Mouse (Mus musculus): ENCODE measurements around the gene Gm7138. TPM values are rescaled to one million over a fixed set of nuclear protein-coding genes. Genes with fewer than 3 reads are reported as not detected.
A peak's percentile ranks its signal among the peaks of the same experiment; 100 is the strongest.
"Not testable (repeated sequence)": the region's sequence is repeated elsewhere in the genome, so short reads cannot be mapped to it uniquely, and the experiment has no call there.

Gene Gm7138
- total RNA-seq (2021) = not detected
- long read RNA-seq, experiment 1 = 0 reads
- long read RNA-seq, experiment 2 = 0 reads

DNA sequence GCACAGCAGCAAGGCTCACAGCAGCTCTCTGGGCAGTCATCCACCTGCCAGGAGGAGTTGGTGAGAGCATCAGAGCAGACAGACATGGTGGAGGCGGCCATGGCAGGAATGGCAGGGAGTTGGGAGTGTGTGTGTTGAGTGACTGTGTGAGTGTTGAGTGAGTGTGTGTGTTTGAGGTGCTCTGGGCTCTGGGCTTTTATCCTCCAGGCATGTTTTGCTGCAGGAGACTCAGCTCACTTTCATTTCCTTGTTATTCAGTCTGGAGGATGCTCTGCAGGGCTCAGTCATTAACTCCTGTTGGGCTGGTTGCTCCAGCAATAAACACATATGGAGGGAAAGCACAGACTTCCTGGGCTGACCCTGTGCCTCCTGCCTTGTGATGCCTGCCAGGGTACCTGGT lies at the start of gene Gm7138:
Gene Gm7138, minus strand, starts transcription at position 101 of the 400 bp plus-strand sequence.
- DNase-seq (ENCODE audit: low spot score in 2 of 2); H3K27ac ChIP-seq; H3K4me3 ChIP-seq: not testable (repeated sequence)

DNA sequence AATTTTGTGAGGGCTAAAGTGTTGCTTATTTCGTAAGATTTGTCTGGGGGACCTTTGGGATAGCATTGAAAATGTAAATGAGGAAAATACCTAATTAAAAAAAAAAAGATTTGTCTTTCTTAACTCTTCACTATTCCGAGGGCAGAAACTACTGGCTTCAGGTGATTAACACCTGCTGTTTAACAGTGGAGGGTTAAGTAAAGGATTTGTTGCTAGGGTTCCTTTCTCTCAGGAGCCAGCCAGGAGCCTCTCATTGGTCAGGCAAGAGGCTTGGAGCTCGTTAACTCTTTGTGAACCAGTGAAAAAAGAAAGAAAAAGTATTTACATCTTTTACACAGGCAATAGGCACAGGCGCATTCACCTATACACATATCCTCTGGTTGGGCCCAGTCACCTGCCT lies 42.5 kb upstream of the Gm7138 start:
- no peak for DNase-seq (ENCODE audit: low spot score in 2 of 2)
- no peak overlapping the region for H3K27ac ChIP-seq
- no peak for TF ChIP-seq CTCF (conservative IDR thresholded peaks at IDR 0.05)
- H3K4me3 ChIP-seq = no peak overlapping the region

DNA sequence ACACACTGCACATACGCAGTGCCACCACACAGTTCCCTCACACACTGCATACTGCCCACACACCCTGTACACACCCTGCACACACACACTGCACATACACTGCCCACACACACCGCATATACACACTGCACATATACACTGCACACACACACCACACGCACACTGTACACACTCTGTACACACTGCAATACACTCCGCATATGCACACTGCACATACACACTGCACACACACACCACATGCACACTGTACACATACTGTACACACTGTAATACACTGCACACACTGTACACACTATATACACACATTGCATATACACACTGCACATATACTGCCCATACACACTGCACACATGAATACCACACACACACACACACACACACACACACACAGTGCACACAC lies 41.8 kb upstream of the Gm7138 start:
- H3K27ac ChIP-seq = no peak overlapping the region

DNA sequence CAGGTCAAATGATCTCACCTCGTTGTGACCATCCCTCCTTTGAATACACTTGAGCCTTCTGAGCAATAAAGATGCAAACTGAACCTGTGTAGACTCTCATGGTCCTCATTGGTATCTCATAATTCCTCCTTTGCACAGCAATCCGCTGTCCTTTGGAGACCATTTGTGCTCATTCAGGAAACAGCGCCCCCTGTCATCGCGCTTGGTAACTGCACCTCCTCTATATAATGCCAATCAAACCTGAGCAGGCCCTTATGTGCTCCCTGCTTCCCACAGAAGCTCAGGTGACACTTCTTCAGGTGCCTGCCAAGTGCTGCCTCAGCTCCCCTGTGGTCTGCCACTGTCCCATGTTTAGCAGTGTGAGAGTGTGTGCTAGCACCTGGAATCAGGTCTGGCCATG lies 38.8 kb upstream of the Gm7138 start:
- peak; percentile 72 for TF ChIP-seq CTCF (conservative IDR thresholded peaks at IDR 0.05)
- no peak overlapping the region for H3K27ac ChIP-seq
- H3K4me3 ChIP-seq = no peak overlapping the region
- no peak for DNase-seq (ENCODE audit: low spot score in 2 of 2)

More for the DNA sequence above, 41.8 kb upstream of the Gm7138 start:
- TF ChIP-seq CTCF (conservative IDR thresholded peaks at IDR 0.05) = no peak
- DNase-seq (ENCODE audit: low spot score in 2 of 2) = no peak
- no peak overlapping the region for H3K4me3 ChIP-seq

DNA sequence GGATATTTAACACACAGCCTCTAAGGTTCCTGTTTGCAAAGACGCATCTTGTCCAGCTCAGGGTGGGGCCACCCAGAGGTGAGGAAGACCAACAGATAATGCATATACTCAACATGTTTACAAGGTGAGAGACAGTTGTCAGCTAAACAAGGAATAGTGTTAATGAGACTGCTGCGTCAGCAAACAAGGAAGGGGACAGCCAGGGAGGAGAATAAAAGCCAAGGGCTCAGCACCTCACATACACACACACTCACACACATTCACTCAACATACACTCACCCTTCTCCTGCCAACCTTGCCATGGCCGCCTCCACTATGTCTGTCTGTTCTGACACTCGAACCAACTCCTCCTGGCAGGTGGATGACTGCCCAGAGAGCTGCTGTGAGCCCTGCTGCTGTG lies 37.6 kb upstream of the Gm7138 start, which contains the start of gene Gm2696:
Gene Gm2696, plus strand, starts transcription at position 301 of the 400 bp plus-strand sequence.
- TF ChIP-seq CTCF (conservative IDR thresholded peaks at IDR 0.05) = no peak
- H3K27ac ChIP-seq = no peak within 1 kb of the TSS
- no peak for DNase-seq (ENCODE audit: low spot score in 2 of 2)
- no peak within 1 kb of the TSS for H3K4me3 ChIP-seq

DNA sequence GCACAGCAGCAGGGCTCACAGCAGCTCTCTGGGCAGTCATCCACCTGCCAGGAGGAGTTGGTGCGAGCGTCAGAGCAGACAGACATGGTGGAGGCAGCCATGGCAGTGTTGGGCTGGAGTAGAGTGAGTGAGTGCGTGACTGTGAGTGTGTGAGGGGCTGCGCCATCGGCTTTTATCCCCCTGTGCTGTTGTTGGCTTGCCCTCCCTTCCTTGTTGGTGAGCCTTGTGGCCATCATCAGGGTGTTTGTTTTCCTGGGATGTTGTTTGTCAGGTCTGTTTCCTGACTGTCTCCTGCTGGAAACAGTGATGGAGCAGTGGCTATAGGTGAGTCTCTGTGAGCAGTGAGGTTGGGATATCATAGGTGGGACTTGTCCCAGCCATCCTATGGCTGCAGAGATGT lies 35.0 kb upstream of the Gm7138 start, which contains the start of gene Gm9507:
Gene Gm9507, minus strand, starts transcription at position 101 of the 400 bp plus-strand sequence.
- no peak for DNase-seq (ENCODE audit: low spot score in 2 of 2)
- TF ChIP-seq CTCF (conservative IDR thresholded peaks at IDR 0.05) = no peak
- Histone ChIP-seq H3K27ac (no peak within 1 kb of the TSS), H3K4me3 (no peak within 1 kb of the TSS)

DNA sequence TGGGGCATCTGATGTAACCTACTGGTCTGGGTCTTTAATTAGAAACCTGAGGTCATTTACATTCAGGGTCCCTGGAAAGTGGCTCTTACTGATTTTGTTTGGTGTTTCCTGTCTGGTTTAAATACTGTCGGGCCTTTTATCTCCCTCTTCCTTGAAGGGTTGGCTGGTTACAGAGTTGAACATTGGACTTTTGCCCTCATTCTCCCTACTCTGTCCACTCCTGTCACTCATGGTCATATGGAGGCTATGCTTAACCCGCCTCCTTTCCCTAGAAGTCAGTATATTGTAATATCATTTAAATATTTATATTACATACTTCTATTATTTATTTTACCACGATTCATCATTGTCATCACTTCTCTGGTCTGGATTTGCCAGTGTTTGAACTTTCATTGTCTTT lies 27.4 kb upstream of the Gm7138 start:
- Histone ChIP-seq H3K4me3 (no peak overlapping the region), H3K27ac (no peak overlapping the region)
- no peak for TF ChIP-seq CTCF (conservative IDR thresholded peaks at IDR 0.05)
- DNase-seq (ENCODE audit: low spot score in 2 of 2) = no peak

DNA sequence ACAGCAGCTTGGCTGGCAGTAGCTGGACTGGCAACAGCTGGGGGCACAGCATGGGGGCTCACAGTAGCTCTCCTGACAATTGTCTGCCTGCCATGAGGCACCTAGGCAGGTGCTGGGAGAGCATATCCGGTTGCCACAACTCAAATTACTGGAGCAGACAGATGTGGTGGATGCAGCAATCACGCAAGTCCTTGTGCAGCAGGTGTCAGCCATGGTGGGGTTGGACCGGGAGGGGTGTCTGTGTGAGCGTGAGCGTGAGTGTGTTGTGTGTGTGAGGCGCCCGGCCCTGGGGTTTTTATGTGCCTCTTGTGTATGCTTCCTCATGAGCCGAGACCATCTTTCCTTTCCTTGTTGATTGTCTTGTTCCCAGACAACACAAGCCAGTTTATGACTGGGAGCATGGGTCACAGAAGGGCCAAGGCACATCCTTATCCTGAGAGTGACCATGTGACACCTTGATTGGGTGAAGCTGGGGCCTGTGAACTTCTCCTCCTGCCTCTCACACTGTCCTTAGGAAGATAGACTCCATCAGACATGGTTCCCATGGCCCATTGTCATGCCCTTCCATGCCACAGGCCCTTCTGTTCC lies 22.3 kb upstream of the Gm7138 start, which contains the start of gene Gm19668:
Gene Gm19668, minus strand, starts transcription at position 213 of the 588 bp plus-strand sequence.
- H3K4me3 ChIP-seq = no peak within 1 kb of the TSS
- no peak for DNase-seq (ENCODE audit: low spot score in 2 of 2)
- no peak for TF ChIP-seq CTCF (conservative IDR thresholded peaks at IDR 0.05)
- no peak within 1 kb of the TSS for H3K27ac ChIP-seq

DNA sequence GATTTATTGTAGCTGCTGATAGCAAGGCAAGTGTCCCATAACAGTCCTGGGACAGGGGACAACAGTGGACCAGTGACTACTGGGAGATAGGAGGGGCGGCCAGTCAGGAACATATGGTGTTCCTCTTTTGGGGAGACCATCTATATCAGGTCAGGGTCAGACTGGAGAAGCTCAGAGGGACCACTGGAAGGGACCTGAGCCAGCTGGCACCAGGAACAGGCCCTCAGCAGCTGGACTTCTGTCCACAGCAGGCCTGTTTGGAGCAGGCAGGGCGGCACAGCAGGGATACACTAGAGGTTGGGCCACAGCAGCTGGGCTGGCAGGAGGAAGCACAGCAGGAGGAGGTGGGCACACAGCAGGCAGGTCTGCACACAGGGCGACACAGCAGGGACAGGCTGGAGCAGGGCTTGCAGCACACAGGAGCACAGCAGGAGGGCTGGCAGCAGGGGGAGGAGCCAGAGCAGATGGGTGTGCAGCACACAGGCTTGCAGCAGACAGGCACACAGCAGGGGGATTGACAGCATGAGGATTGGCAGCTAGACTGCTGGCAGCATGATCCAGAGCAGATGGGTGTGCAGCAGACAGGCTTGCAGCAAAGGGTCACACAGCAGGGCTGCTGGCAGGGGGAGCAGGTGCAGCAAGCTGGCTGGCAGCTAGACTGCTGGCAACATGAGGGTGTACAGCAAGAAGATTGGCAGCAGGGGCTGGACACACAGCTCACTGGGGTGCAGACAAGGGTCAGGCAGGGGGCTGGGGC lies 21.6 kb upstream of the Gm7138 start:
- not testable (repeated sequence) for DNase-seq (ENCODE audit: low spot score in 2 of 2); H3K27ac ChIP-seq; H3K4me3 ChIP-seq

DNA sequence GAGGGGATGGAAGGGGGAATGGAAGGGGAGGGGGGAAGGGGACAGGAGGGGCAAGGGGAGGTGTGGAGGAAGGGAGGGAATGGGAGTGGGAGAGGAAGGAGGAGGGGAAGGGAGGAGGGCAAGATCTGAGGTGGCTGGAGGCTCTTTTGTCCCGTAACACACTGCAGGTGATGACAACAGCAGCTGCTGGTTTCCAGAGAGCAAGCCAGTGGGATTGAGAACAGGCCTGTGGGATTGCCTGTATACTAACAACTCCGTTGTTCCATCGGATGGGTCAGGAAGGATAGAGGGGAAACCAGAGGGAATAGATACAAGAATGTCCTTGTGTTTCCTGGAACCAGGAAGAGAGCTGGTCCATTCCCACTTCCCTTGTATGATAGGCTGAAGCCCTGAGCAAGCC lies 20.9 kb upstream of the Gm7138 start:
- no peak for DNase-seq (ENCODE audit: low spot score in 2 of 2)

DNA sequence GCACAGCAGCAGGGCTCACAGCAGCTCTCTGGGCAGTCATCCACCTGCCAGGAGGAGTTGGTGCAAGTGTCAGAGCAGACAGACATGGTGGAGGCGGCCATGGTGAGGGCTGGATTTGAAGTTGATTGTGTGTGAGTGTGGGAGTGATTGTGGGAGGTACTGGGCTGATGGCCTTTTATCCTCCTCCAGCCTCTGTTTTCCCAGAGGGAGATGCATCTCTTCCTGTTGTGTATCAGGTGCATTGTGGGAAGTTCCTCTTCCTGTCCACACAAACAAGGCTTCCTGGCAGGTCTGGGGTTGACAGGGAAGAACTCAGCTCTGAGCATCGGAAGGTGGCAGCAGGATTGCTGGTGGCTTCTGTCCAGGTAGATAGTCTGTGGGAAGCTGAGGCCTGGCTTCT lies 18.2 kb upstream of the Gm7138 start, which contains the start of gene Gm9639:
Gene Gm9639, minus strand, starts transcription at position 101 of the 400 bp plus-strand sequence.
- Histone ChIP-seq H3K4me3 (no peak within 1 kb of the TSS), H3K27ac (no peak within 1 kb of the TSS)
- DNase-seq (ENCODE audit: low spot score in 2 of 2) = no peak
- no peak for TF ChIP-seq CTCF (conservative IDR thresholded peaks at IDR 0.05)

More for the DNA sequence above, 20.9 kb upstream of the Gm7138 start:
- Histone ChIP-seq H3K4me3 (no peak overlapping the region), H3K27ac (no peak overlapping the region)
- no peak for TF ChIP-seq CTCF (conservative IDR thresholded peaks at IDR 0.05)

DNA sequence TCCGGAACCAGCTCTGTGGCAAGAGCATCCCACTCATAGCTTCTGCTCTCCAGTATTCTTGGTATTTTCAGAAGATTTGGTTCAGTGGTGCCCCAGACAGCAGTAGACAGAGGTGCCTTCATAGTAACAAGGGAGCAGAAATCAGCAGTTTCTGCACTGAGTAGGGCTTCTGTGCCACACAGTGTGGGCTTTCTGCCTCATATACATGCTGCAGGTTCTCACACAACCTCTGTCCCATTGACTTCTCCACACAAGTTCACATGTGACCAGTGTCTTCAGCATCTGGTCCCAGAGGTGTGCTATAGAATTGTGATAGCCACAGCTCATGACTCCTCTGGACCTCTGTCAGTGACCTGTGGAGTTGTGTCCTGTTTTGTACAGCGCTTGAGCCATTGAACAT lies 11.9 kb upstream of the Gm7138 start:
- no peak for TF ChIP-seq CTCF (conservative IDR thresholded peaks at IDR 0.05)

DNA sequence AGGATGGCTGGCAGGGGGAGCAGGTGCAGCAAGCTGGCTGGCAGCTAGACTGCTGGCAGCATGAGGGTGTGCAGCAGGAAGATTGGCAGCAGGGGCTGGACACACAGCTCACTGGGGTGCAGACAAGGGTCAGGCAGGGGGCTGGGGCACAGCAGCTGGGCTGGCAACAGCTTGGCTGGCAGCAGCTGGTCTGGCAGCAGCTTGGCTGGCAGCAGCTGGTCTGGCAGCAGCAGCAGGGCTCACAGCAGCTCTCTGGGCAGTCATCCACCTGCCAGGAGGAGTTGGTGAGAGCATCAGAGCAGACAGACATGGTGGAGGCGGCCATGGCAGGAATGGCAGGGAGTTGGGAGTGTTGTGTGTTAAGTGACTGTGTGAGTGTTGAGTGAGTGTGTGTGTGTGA lies 11.1 kb upstream of the Gm7138 start, which contains the start of gene Gm7137:
Gene Gm7137, minus strand, starts transcription at position 325 of the 400 bp plus-strand sequence.
- H3K4me3 ChIP-seq; DNase-seq (ENCODE audit: low spot score in 2 of 2); H3K27ac ChIP-seq: not testable (repeated sequence)

More for the DNA sequence above, 11.9 kb upstream of the Gm7138 start:
- Histone ChIP-seq H3K4me3 (no peak overlapping the region), H3K27ac (no peak overlapping the region)
- no peak for DNase-seq (ENCODE audit: low spot score in 2 of 2)

DNA sequence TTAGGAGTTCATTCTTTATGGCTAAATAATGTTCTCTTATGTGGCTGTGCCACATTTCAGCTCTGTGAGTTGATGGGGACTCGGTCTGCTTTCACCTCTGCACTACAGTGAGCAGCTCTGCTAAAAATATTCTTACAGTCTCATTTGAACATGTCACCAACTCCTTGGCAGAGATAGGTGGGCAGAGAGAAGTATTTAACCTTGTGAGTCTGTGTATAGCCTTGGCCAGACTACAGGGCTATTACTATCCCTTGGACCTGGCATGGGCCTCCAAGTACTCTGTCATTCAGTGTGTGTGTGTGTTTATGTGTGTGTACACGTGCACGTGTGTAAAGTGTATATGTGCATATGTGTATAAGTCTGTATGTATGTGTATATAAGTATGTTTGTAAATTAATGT lies 6.7 kb upstream of the Gm7138 start:
- not testable (repeated sequence) for H3K27ac ChIP-seq; H3K4me3 ChIP-seq; DNase-seq (ENCODE audit: low spot score in 2 of 2)

DNA sequence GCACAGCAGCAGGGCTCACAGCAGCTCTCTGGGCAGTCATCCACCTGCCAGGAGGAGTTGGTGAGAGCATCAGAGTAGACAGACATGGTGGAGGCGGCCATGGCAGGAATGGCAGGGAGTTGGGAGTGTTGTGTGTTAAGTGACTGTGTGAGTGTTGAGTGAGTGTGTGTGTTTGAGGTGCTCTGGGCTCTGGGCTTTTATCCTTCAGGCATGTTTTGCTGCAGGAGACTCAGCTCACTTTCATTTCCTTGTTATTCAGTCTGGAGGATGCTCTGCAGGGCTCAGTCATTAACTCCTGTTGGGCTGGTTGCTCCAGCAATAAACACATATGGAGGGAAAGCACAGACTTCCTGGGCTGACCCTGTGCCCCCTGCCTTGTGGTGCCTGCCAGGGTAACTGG lies 5.7 kb upstream of the Gm7138 start, which contains the start of gene Gm3250:
Gene Gm3250, minus strand, starts transcription at position 101 of the 400 bp plus-strand sequence.
- not testable (repeated sequence) for DNase-seq (ENCODE audit: low spot score in 2 of 2); H3K27ac ChIP-seq; H3K4me3 ChIP-seq

DNA sequence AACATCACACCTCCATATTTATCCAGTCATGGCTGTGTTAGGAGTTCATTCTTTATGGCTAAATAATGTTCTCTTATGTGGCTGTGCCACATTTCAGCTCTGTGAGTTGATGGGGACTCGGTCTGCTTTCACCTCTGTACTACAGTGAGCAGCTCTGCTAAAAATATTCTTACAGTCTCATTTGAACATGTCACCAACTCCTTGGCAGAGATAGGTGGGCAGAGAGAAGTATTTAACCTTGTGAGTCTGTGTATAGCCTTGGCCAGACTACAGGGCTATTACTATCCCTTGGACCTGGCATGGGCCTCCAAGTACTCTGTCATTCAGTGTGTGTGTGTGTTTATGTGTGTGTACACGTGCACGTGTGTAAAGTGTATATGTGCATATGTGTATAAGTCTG lies 4.6 kb downstream of the Gm7138 start:
- H3K27ac ChIP-seq; DNase-seq (ENCODE audit: low spot score in 2 of 2); H3K4me3 ChIP-seq: not testable (repeated sequence)

DNA sequence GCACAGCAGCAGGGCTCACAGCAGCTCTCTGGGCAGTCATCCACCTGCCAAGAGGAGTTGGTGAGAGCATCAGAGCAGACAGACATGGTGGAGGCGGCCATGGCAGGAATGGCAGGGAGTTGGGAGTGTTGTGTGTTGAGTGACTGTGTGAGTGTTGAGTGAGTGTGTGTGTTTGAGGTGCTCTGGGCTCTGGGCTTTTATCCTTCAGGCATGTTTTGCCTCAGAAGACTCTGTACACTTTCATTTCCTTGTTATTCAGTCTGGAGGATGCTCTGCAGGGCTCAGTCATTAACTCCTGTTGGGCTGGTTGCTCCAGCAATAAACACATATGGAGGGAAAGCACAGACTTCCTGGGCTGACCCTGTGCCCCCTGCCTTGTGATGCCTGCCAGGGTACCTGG lies 5.5 kb downstream of the Gm7138 start, which contains the start of gene Gm3238:
Gene Gm3238, minus strand, starts transcription at position 101 of the 400 bp plus-strand sequence.
- DNase-seq (ENCODE audit: low spot score in 2 of 2); H3K4me3 ChIP-seq; H3K27ac ChIP-seq: not testable (repeated sequence)

Measured in layer of hippocampus, adult 2 months (tissue).